Mouse (Mus musculus) intestine, embryonic 14.5 days (tissue): ENCODE measurements around the gene Gm20532. TPM values are rescaled to one million over a fixed set of nuclear protein-coding genes. Genes with fewer than 3 reads are reported as not detected.

Source experiments
- ATAC-seq: fragments of 200-750 bp; cut with Nextera tagmentation; replicated peaks from 2 replicates; pipeline ENCODE4 v1.8.0; 2017; ENCODE audit warnings: low read depth, moderate number of reproducible peaks, moderate TSS enrichment, moderate library complexity; ENCODE audit not compliant: low FRiP score, low TSS enrichment
- DNase-seq: peaks from one replicate; pipeline ENCODE4 v3.0.0-alpha.2; 2018; ENCODE audit warnings: low spot score
- H3K27ac ChIP-seq: fragments of 300-500 bp; sonication (generic); 2 replicates; pipeline ENCODE4 v1.5.1; 2014; ENCODE audit warnings: low read depth, mild to moderate bottlenecking, control low read depth
- H3K27me3 ChIP-seq: fragments of 300-500 bp; sonication (generic); replicated peaks from 2 replicates; pipeline ENCODE4 v1.6.1; 2014; ENCODE audit warnings: low read length, control low read depth; ENCODE audit not compliant: control insufficient read depth, insufficient read depth
- H3K36me3 ChIP-seq: fragments of 300-500 bp; sonication (generic); 2 replicates; pipeline ENCODE4 v1.6.1; 2014; ENCODE audit warnings: low read length, control low read depth; ENCODE audit not compliant: control insufficient read depth, insufficient read depth
- H3K4me1 ChIP-seq: fragments of 300-500 bp; sonication (generic); replicated peaks from 2 replicates; pipeline ENCODE4 v1.6.1; 2014; ENCODE audit warnings: low read length, control low read depth, mixed read lengths; ENCODE audit not compliant: control insufficient read depth, insufficient read depth
- H3K4me2 ChIP-seq: fragments of 300-500 bp; sonication (generic); 2 replicates; pipeline ENCODE4 v1.6.1; 2014; ENCODE audit warnings: low read length
- H3K4me3 ChIP-seq: fragments of 300-500 bp; sonication (generic); 2 replicates; pipeline ENCODE4 v1.5.1; 2014; ENCODE audit warnings: low read depth, low read length, control low read depth, mixed read lengths
- H3K9ac ChIP-seq: fragments of 300-500 bp; sonication (generic); 2 replicates; pipeline ENCODE4 v1.6.1; 2014; ENCODE audit warnings: mild to moderate bottlenecking, low read length
- H3K9me3 ChIP-seq: fragments of 300-500 bp; sonication (generic); 2 replicates; pipeline ENCODE4 v1.6.1; 2016; ENCODE audit warnings: low read length, control low read depth; ENCODE audit not compliant: control insufficient read depth
- WGBS: fragments of 180-500 bp; shearing (Covaris S2); extraction: QIAGEN DNeasy Blood & Tissue Kit; methylation state at CpG from one replicate; pipeline ENCODE4 v1.1.7; 2014; 5-methylcytosine and 5-hydroxymethylcytosine counted together
- polyA plus RNA-seq: library from polyadenylated mRNA; unstranded; fragments of >200 nt; fragmentation: Nextera tagmentation; extraction: Ambion mirVana; gene quantifications from 2 replicates; pipeline ENCODE4 v1.2.1, GENCODE M21; 2014

Gene Gm20532
- polyA plus RNA-seq, 1 experiment from 2014 or later: not detected

DNA sequence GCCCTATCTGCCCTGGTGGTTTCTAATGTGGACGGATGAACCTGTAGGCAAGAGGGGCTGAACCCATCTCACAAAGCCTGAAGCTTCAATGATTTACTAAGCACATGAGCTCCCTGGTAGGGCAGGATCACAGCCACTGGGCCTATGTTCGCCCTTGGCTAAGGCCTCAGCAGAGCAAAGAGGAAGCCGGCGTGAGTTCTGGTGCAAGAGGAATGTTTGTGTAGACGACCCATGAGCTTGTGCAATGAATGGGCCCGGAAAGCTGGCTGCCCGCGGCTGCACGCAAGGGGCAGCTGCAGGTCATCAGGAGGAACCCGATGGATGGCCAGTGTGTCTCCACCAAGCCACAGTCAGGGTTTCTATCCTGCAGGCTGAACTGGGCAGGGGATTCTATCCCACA is 36.6 kb upstream of the Gm20532 start:
- no peak overlapping the region for H3K9ac ChIP-seq
- DNase-seq (no peak), ATAC-seq (no peak)
- H3K4me1 ChIP-seq: peaks cover 16% of the 10 kb centered on the region
- no peak overlapping the region for H3K4me2 ChIP-seq
- WGBS: 61% methylated on average over 10 of the region's 10 CpGs
- no peak overlapping the region for H3K4me3 ChIP-seq
- no peaks in the 10 kb centered on the region for H3K36me3 ChIP-seq
- H3K27me3 ChIP-seq: peaks cover 12% of the 10 kb centered on the region; the same call in 1 of the 2 replicates
- no peak overlapping the region for H3K27ac ChIP-seq
- H3K9me3 ChIP-seq: no peaks in the 10 kb centered on the region

GRCm38 (mm10) chr2:26550205-26550604 is 36.2 kb upstream of the Gm20532 start:
- no peak for ATAC-seq
- peaks cover 10% of the 10 kb centered on the region; the same call in 1 of the 2 replicates for H3K27me3 ChIP-seq
- WGBS: 48% methylated on average over 3 of the region's 3 CpGs
- no peak overlapping the region for H3K9ac ChIP-seq
- H3K9me3 ChIP-seq: no peaks in the 10 kb centered on the region
- H3K4me3 ChIP-seq: no peak overlapping the region
- DNase-seq: no peak
- no peaks in the 10 kb centered on the region for H3K36me3 ChIP-seq
- peaks cover 16% of the 10 kb centered on the region for H3K4me1 ChIP-seq
- no peak overlapping the region for H3K4me2 ChIP-seq
- H3K27ac ChIP-seq: no peak overlapping the region

DNA sequence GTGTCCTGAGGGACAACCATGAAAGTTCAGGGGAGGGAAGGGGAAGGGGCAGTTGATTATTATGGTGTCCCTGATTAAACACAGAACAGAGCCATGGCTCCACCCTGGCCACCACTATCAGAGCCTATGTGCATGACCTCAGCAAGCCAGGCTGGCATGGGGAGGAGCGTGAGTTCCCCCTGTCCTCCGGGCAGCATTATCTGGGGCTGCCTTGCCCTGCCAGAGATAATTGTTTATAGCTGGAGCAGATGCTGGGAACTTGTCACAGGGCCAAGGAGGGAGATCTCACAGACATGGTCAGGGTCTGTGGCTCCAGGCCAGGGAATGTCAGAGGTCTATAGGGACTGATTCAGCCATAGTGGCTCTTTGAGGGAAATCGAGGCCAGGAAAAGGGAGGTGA is 35.7 kb upstream of the Gm20532 start:
- 66% methylated on average over 3 of the region's 3 CpGs for WGBS
- H3K27ac ChIP-seq: no peak overlapping the region
- H3K9ac ChIP-seq: no peak overlapping the region
- H3K4me1 ChIP-seq: peaks cover 16% of the 10 kb centered on the region
- H3K27me3 ChIP-seq: peaks cover 10% of the 10 kb centered on the region; the same call in 1 of the 2 replicates
- no peaks in the 10 kb centered on the region for H3K9me3 ChIP-seq
- no peak overlapping the region for H3K4me3 ChIP-seq
- no peak overlapping the region for H3K4me2 ChIP-seq
- ATAC-seq (no peak), DNase-seq (no peak)
- no peaks in the 10 kb centered on the region for H3K36me3 ChIP-seq

DNA sequence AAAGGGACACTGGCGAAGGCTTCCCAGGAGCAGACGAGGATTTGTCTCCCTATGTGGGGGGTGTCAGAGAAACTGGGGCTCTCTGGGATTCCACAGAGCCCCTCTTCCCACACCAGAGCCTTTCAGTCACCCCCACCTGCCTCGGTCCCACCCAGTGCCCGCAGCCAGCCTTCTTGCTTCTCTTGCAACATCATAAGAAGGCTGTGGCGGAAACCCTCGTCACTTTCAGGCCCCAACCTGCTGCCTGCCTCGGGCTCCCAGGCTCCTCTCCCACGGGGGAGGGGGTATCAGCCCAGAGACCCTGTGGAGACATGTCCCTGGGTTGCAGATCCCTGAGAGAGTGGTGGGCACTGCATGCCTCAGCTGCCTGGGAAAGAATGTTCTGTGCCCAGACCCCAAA is 35.0 kb upstream of the Gm20532 start:
- no peaks in the 10 kb centered on the region for H3K36me3 ChIP-seq
- H3K4me2 ChIP-seq: no peak overlapping the region
- no peak overlapping the region for H3K4me3 ChIP-seq
- H3K27me3 ChIP-seq: peaks cover 10% of the 10 kb centered on the region; the same call in 1 of the 2 replicates
- no peak for ATAC-seq
- H3K4me1 ChIP-seq: peaks cover 16% of the 10 kb centered on the region
- H3K9ac ChIP-seq: no peak overlapping the region
- H3K27ac ChIP-seq: no peak overlapping the region
- WGBS: 74% methylated on average over 8 of the region's 8 CpGs
- DNase-seq: no peak
- no peaks in the 10 kb centered on the region for H3K9me3 ChIP-seq

- no peak overlapping the region for H3K4me3 ChIP-seq
- H3K4me1 ChIP-seq: peaks cover 16% of the 10 kb centered on the region
- no peak for DNase-seq
- H3K9ac ChIP-seq: no peak overlapping the region
- H3K27me3 ChIP-seq: peaks cover 10% of the 10 kb centered on the region; the same call in 1 of the 2 replicates
- H3K27ac ChIP-seq: no peak overlapping the region
- 83% methylated on average over 2 of the region's 2 CpGs for WGBS
- no peaks in the 10 kb centered on the region for H3K9me3 ChIP-seq
- H3K36me3 ChIP-seq: no peaks in the 10 kb centered on the region
- no peak for ATAC-seq
- H3K4me2 ChIP-seq: no peak overlapping the region
Measured at GRCm38 (mm10) chr2:26552066-26552465, 34.4 kb upstream of the Gm20532 start.

GRCm38 (mm10) chr2:26553904-26554303 is 32.5 kb upstream of the Gm20532 start:
- H3K27me3 ChIP-seq: peaks cover 10% of the 10 kb centered on the region; the same call in 1 of the 2 replicates
- no peak overlapping the region for H3K4me2 ChIP-seq
- no peak overlapping the region for H3K9ac ChIP-seq
- H3K4me1 ChIP-seq: peaks cover 13% of the 10 kb centered on the region
- DNase-seq: no peak
- no peak for ATAC-seq
- WGBS: 81% methylated on average over 9 of the region's 9 CpGs
- no peak overlapping the region for H3K27ac ChIP-seq
- no peaks in the 10 kb centered on the region for H3K9me3 ChIP-seq
- no peaks in the 10 kb centered on the region for H3K36me3 ChIP-seq
- H3K4me3 ChIP-seq: no peak overlapping the region

DNA sequence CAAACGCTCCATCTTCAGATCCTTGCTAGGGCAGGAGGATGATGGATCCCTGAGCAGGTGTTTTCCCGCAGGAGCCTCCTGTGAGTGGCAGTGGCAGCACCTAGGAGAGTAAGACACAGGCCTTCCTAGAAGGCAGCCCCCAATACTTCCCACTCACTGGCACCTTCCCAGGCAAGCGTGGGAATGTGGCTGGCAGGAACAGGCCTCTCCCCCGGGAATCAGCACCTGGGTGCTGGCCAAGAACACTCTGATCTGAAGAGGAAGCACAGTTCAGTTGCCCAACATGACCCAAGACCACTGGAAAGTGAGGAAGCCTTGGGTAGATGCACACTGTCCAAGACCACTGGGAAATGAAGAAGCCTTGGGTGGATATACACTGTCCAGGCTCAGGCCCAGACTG is 31.4 kb upstream of the Gm20532 start:
- no peaks in the 10 kb centered on the region for H3K9me3 ChIP-seq
- H3K4me3 ChIP-seq: no peak overlapping the region
- no peak overlapping the region for H3K9ac ChIP-seq
- no peak overlapping the region for H3K4me2 ChIP-seq
- WGBS: 76% methylated on average over 4 of the region's 4 CpGs
- ATAC-seq: no peak
- H3K4me1 ChIP-seq: peaks cover 8% of the 10 kb centered on the region
- H3K27me3 ChIP-seq: peaks cover 11% of the 10 kb centered on the region
- DNase-seq: no peak
- no peak overlapping the region for H3K27ac ChIP-seq
- H3K36me3 ChIP-seq: no peaks in the 10 kb centered on the region

DNA sequence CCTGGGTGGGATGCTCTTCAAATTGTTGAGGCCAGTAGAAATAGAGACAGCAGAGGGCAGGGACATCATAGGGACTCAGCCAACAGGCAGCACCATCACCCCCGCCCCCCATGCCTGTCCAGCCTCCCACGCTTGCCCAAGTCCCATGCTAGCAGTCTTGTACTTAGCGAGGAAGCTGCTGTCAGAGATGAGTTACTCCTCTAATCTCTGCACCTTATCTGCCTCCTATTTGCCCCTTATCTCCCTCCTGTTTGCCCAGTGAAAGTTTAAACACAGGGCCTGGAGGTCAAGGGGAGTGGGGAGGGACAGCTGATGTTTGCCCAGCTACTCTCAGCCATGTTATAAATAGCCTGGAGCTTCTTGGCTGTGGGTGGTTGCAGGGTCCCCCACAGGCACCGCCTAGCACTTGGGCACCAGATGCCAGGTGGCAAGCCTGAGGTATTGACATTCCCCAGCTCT is 29.9 kb upstream of the Gm20532 start:
- Histone ChIP-seq H3K9ac (no peak overlapping the region), H3K4me3 (no peak overlapping the region), H3K36me3 (no peaks in the 10 kb centered on the region), H3K27me3 (peaks cover 16% of the 10 kb centered on the region), H3K4me2 (no peak overlapping the region), H3K4me1 (peaks cover 4% of the 10 kb centered on the region), H3K27ac (no peak overlapping the region), H3K9me3 (no peaks in the 10 kb centered on the region)
- no peak for ATAC-seq
- no peak for DNase-seq
- 22% methylated on average over 4 of the region's 4 CpGs for WGBS

DNA sequence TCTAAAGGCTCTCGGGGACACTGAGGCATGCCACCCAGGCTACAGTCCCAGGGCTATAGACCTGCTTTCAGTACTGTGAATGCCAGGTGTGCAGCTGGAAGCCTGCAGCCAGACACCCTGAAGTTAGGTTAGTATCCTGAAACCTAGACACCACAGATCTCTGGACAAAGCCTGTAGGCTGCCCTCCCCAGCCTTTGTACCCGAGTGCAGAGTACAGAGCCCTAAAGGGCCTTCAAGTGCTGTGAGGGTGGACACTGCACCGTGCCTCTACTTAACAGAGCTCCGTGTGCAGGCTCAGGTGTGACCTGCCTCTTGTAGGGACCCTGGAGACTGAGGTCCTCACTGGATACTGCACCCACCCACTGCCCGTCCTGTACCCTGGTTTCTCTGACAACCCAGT is 25.9 kb upstream of the Gm20532 start:
- H3K36me3 ChIP-seq: no peaks in the 10 kb centered on the region
- peaks cover 4% of the 10 kb centered on the region for H3K4me1 ChIP-seq
- H3K4me3 ChIP-seq: no peak overlapping the region
- no peak overlapping the region for H3K27ac ChIP-seq
- H3K9ac ChIP-seq: no peak overlapping the region
- 88% methylated on average over 5 of the region's 5 CpGs for WGBS
- H3K4me2 ChIP-seq: no peak overlapping the region
- peaks cover 6% of the 10 kb centered on the region for H3K27me3 ChIP-seq
- no peaks in the 10 kb centered on the region for H3K9me3 ChIP-seq
- ATAC-seq (no peak), DNase-seq (no peak)
